Mouse (Mus musculus): ENCODE measurements around the gene Lcn6.
"Not testable (repeated sequence)": the region's sequence is repeated elsewhere in the genome, so short reads cannot be mapped to it uniquely, and the experiment has no call there.

Gene Lcn6

GRCm38 (mm10) chr2:25703706-25704105 lies 27.1 kb downstream of the Lcn6 start:
- DNase-seq (ENCODE audit: low spot score in 2 of 2), result no peak

- peak; percentile 80 to 83 for DNase-seq (ENCODE audit: low spot score in 2 of 2)
Measured at GRCm38 (mm10) chr2:25706643-25707481, 30.3 kb downstream of the Lcn6 start, which contains the start of gene Bmyc. Bmyc (plus strand) TSS chr2:25706739.

GRCm38 (mm10) chr2:25708121-25708520 lies 31.5 kb downstream of the Lcn6 start:
- DNase-seq (ENCODE audit: low spot score in 2 of 2), result peak; percentile 27 to 43

GRCm38 (mm10) chr2:25709056-25709455 lies 32.5 kb downstream of the Lcn6 start:
- not testable (repeated sequence) for DNase-seq (ENCODE audit: low spot score in 2 of 2)

GRCm38 (mm10) chr2:25709791-25710190 lies 33.2 kb downstream of the Lcn6 start:
- not testable (repeated sequence) for DNase-seq (ENCODE audit: low spot score in 2 of 2)

GRCm38 (mm10) chr2:25711641-25712040 lies 35.1 kb downstream of the Lcn6 start:
- not testable (repeated sequence) for DNase-seq (ENCODE audit: low spot score in 2 of 2)

GRCm38 (mm10) chr2:25717222-25717621 lies 40.6 kb downstream of the Lcn6 start:
- no peak for DNase-seq (ENCODE audit: low spot score in 2 of 2)

Measured in frontal cortex, postnatal 14 days (tissue).